Mouse (Mus musculus) B cell, adult 62 days (primary cell): Measurements from ENCODE around the gene Olfr591. TPM values are rescaled to one million over a fixed set of nuclear protein-coding genes. Genes with fewer than 3 reads are reported as not detected.

Experiments
- total RNA-seq: library from RNA; stranded (reverse); gene quantifications from 4 replicates; pipeline ENCODE4 v1.2.4, GENCODE M21; 2023

The Olfr591 gene
- total RNA-seq, result not detected in 4 replicates

DNA sequence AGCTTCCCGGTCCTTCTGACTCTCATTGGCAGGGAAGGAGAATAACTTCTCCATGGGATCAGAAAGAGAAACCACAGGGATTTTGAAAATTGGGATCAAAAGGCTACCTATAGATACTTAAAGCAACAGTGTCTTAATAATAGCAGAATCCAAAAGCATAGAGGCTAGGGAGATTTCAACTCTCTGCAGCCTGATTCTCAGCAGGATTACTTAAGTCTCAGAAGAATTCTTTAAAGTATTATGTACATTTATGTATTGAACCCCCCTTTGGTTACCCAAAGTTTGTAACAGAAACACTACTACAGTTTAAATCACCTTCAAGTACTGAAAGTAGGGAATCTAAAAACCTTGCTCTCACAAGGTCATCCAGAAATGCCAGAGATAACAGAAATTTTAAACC lies at the start of gene Olfr591:
Gene Olfr591, minus strand, starts transcription at position 101 of the 400 bp plus-strand sequence.

DNA sequence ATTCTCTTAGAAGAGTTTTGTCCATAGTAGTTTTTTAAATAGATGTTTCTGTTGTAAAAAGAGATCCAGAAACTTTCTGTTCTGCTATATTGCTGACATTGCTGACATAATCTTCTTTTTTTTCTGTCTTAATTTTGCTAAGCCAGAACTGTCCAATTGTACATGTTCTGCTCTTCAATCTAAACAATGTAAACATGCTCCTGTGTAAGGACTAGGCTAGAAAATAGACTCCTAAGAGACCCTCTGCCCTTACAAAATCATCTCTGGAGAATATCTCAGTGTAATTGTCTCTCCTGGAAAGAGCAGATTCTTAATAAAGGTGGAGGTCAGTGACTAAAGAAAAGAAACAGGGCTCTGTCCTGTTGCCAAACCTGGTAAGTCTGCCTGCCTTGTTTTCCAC lies 38.6 kb upstream of the Olfr591 start, which contains the start of gene Olfr594:
Gene Olfr594, plus strand, starts transcription at position 301 of the 400 bp plus-strand sequence.

DNA sequence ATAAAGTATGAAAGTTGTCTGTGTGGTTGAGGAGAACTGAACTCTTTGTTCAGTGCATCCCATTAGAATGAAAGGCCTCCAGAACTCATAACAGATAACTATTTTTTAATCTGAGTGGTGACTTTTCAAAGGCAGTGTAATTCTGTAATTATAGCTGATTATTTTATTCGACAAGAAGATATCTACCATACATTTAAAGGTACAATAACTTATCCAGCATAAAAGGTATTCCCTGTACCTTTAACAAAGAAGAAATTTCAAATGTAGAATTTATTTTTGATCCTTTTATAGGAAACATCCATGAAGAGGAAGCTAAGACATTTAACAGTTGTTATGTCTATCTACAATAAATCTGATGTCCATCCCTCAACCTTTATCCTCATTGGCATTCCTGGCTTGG lies 33.4 kb upstream of the Olfr591 start, which contains the start of gene Olfr593:
Gene Olfr593, plus strand, starts transcription at position 301 of the 400 bp plus-strand sequence.

DNA sequence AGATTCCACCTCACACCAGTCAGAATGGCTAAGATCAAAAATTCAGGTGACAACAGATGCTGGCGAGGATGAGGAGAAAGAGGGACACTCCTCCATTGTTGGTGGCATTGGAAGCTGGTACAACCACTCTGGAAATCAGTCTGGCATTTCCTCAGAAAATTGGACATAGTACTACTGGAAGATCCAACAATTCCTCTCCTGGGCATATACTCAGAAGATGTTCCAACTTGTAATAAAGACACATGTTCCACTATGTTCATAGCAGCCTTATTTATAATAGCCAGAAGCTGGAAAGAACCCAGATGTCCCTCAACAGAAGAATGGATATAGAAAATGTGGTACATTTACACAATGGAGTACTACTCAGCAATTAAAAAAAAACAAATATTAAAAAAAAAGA lies 6.4 kb upstream of the Olfr591 start, which contains the start of gene Olfr592:
Gene Olfr592, plus strand, starts transcription at position 301 of the 400 bp plus-strand sequence.

DNA sequence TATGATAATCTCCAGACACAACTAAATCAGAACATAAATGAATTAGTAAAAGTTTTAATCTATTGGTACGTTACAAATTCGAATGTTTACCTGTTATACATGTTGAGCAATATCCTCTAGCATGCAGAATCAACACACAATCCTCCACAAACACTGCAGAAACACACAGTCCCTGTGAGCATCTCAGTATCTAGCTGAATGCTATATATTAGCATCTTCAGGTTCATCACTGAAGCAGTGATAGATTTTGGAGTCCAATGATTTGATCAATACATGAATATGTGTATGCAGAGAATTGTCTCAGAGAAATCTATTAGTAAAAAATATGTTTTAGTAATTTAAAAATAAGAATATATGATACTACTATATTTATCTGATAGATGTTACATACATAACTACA lies 21.9 kb downstream of the Olfr591 start, which contains the start of gene Olfr589:
Gene Olfr589, minus strand, starts transcription at position 101 of the 400 bp plus-strand sequence.

DNA sequence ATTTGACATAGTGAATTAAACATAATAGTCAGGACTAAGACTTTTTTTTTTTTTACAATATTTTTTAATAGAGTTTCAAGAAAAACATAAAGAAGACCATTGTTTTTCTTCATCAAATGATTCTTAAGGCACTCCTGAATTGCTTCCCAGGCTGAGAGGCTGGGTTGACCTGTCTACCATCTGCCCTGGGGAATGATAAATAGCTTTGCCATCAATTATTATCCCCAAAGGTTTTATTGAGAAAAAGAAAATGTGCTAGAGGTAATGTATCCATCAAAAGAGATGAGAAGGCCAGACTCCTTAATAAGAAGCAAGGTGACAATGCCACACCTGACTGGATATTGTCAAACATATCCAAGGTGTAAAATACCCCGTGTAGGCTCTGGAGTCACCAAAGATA lies 37.6 kb downstream of the Olfr591 start, which contains the start of gene Olfr588-ps1:
Gene Olfr588-ps1, plus strand, starts transcription at position 301 of the 400 bp plus-strand sequence.

DNA sequence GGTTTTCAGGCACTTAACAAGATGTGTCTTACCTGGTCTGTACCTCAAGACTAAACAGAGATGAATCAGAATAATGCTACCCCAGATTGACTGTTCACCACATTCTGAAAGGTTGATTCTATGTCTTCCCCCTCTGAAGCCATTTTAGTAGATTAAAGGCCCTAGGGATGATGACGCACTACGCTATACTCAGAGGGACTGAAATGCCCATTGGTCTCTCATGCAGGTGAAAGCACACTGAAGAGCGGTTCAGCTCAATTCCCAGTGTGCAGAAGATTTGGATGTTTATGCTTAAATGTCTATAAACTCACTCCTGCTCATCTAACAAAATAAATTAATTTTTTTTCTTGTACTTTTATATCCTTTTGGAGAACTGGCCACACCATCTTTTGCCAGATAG lies 52.6 kb downstream of the Olfr591 start, which contains the start of gene Olfr586:
Gene Olfr586, minus strand, starts transcription at position 101 of the 400 bp plus-strand sequence.

Other genes with a start within 250 kb of the Olfr591 start
- not detected in 4 replicates for gene Olfr573-ps1, start 235.8 kb downstream of the Olfr591 start, total RNA-seq
- not detected in 4 replicates for gene Olfr574, start 229.9 kb downstream of the Olfr591 start, total RNA-seq
- gene Olfr575, start 219.6 kb downstream of the Olfr591 start, total RNA-seq, result not detected in 4 replicates
- gene Olfr576, start 215.7 kb downstream of the Olfr591 start, total RNA-seq, result not detected in 4 replicates
- gene Olfr577, start 202.4 kb downstream of the Olfr591 start, total RNA-seq, result not detected in 4 replicates
- not detected in 4 replicates for gene Olfr578, start 189.0 kb downstream of the Olfr591 start, total RNA-seq
- gene Olfr582, start 140.3 kb downstream of the Olfr591 start, total RNA-seq, result not detected in 4 replicates
- not detected in 4 replicates for gene Olfr583, start 127.0 kb downstream of the Olfr591 start, total RNA-seq
- gene Olfr584, start 96.5 kb downstream of the Olfr591 start, total RNA-seq, result not detected in 4 replicates
- gene Olfr585, start 80.6 kb downstream of the Olfr591 start, total RNA-seq, result not detected in 4 replicates
- gene Olfr586, start 52.7 kb downstream of the Olfr591 start, total RNA-seq, result not detected in 4 replicates
- not detected in 4 replicates for gene Olfr588-ps1, start 37.5 kb downstream of the Olfr591 start, total RNA-seq
- gene Olfr589, start 22.0 kb downstream of the Olfr591 start, total RNA-seq, result not detected in 4 replicates
- not detected in 4 replicates for gene Olfr592, start 6.5 kb upstream of the Olfr591 start, total RNA-seq
- not detected in 4 replicates for gene Olfr593, start 33.5 kb upstream of the Olfr591 start, total RNA-seq
- gene Olfr594, start 38.7 kb upstream of the Olfr591 start, total RNA-seq, result not detected in 4 replicates
- gene Usp17ld, start 74.2 kb upstream of the Olfr591 start, total RNA-seq, result not detected in 4 replicates
- not detected in 4 replicates for gene Olfr596, start 127.3 kb upstream of the Olfr591 start, total RNA-seq
- gene Olfr597, start 138.0 kb upstream of the Olfr591 start, total RNA-seq, result not detected in 4 replicates
- not detected in 4 replicates for gene Olfr598, start 145.2 kb upstream of the Olfr591 start, total RNA-seq
- gene Olfr599, start 157.6 kb upstream of the Olfr591 start, total RNA-seq, result not detected in 4 replicates
- not detected in 4 replicates for gene Olfr600, start 171.3 kb upstream of the Olfr591 start, total RNA-seq
- not detected in 4 replicates for gene Olfr601, start 184.3 kb upstream of the Olfr591 start, total RNA-seq
- gene Olfr603, start 207.8 kb upstream of the Olfr591 start, total RNA-seq, result not detected in 4 replicates
- gene Usp17lc, start 236.7 kb upstream of the Olfr591 start, total RNA-seq, result not detected in 4 replicates